10 mouse cellular contexts compared by ENCODE assay signal in genomic region chr7:100029307-100029706, GRCm38 (mm10). TPM values are rescaled to one million over a fixed set of nuclear protein-coding genes. Genes with fewer than 3 reads are reported as not detected.
DNase-seq lines count a peak whose midpoint lies in the region; ATAC-seq and TF ChIP-seq lines count a peak whose summit lies in the region.
"Had no signal": no experiment of that assay in that cellular context is flagged by ENCODE, and none has a peak within 500 bp of the region (broad histone marks: within the 10 kb centered on the region; RNA-seq: fewer than 3 reads in every experiment).

No protein-coding gene starts in this region.

- no peaks in the 10 kb centered on the region for H3K4me1 ChIP-seq in kidney, adult 2 months (ENCODE audit: control insufficient read depth, insufficient read depth, low read length)
- H3K4me1 ChIP-seq in E14TG2a.4 (replicated peaks; ENCODE audit: low read depth, low read length): peaks cover 5% of the 10 kb centered on the region; the same call in 1 of the 2 replicates
- H3K4me1 ChIP-seq: embryonic facial prominence, embryonic 12.5 days had no signal

- ATAC-seq in megakaryocyte-erythroid progenitor cell, adult 5-6 weeks (replicated peaks; ENCODE audit: low FRiP score, low TSS enrichment, poor library complexity, severe bottlenecking): peak; percentile 55

- WGBS in kidney, adult 2 months: 57% methylated on average over 3 of the region's 3 CpGs

- no peaks in the 10 kb centered on the region for H3K9me3 ChIP-seq in E14TG2a.4 (ENCODE audit: low read length)
- H3K9me3 ChIP-seq: embryonic facial prominence, embryonic 12.5 days; limb, embryonic 12.5 days had no signal

- no peak overlapping the region for H3K27ac ChIP-seq in kidney, adult 2 months (ENCODE audit: insufficient read depth, low read depth, low read length)
- H3K27ac ChIP-seq: embryonic facial prominence, embryonic 12.5 days; limb, embryonic 12.5 days had no signal

- H3K4me3 ChIP-seq in kidney, adult 2 months (ENCODE audit: insufficient read depth, low read depth, low read length): no peak overlapping the region
- H3K4me3 ChIP-seq in E14TG2a.4 (replicated peaks; ENCODE audit: low read length): no peak overlapping the region
- H3K4me3 ChIP-seq: embryonic facial prominence, embryonic 12.5 days; limb, embryonic 12.5 days had no signal

- DNase-seq in kidney, adult 2 months: no peak
- no peak for DNase-seq in kidney, adult 11 months
- DNase-seq in c-Kit-positive CD71-positive TER-119-negative erythroid progenitor cells, embryonic 14.5 days (ENCODE audit: low read depth): peak; percentile 33
- DNase-seq in MN1 (ENCODE audit: low spot score): no peak
- no peak for DNase-seq in layer of hippocampus, postnatal 14 days (ENCODE audit: low spot score in 2 of 2)
- DNase-seq in gastrocnemius, postnatal 25 days: no peak

- no peaks in the 10 kb centered on the region for H3K36me3 ChIP-seq in kidney, adult 2 months (ENCODE audit: control insufficient read depth, insufficient read depth, low read length)
- no peaks in the 10 kb centered on the region for H3K36me3 ChIP-seq in E14TG2a.4 (ENCODE audit: insufficient read depth, low read length)
- H3K36me3 ChIP-seq: embryonic facial prominence, embryonic 12.5 days; limb, embryonic 12.5 days had no signal

- no peak for TF ChIP-seq POLR2A in kidney, adult 2 months (IDR thresholded peaks at IDR 0.05; ENCODE audit: low read depth, low read length)

- H3K27me3 ChIP-seq in kidney, adult 2 months (replicated peaks; ENCODE audit: control insufficient read depth, insufficient read depth, low read length): no peaks in the 10 kb centered on the region
- peaks cover 26% of the 10 kb centered on the region for H3K27me3 ChIP-seq in E14TG2a.4 (ENCODE audit: insufficient read depth, low read length)
- H3K27me3 ChIP-seq: embryonic facial prominence, embryonic 12.5 days; limb, embryonic 12.5 days had no signal

- TF ChIP-seq CTCF in kidney, adult 2 months (conservative IDR thresholded peaks at IDR 0.05; ENCODE audit: insufficient read depth, insufficient read length, low read depth, low read length): peak; percentile 65
- TF ChIP-seq CTCF in E14TG2a.4 (conservative IDR thresholded peaks at IDR 0.05; ENCODE audit: low read length): peak; percentile 93

RNA-seq across cellular contexts. Expression of gene Chrdl2, which starts 23.3 kb away (rescaled TPM):
- 0.23 and 0.36 TPM in 2 replicates for polyA plus RNA-seq in kidney, adult 2 months (2012; rRNA removed)
- not detected in 2 replicates for total RNA-seq in megakaryocyte-erythroid progenitor cell, adult 5-6 weeks (2014; fragmentation: Nextera tagmentation)
- not detected in 2 replicates for total RNA-seq in megakaryocyte-erythroid progenitor cell, adult 5-6 weeks (2017)
- under 1 TPM in 1 of 2 experiments, not detected in 1; 0.29 TPM for total RNA-seq in layer of hippocampus, postnatal 14 days (2021)
- total RNA-seq in gastrocnemius, postnatal 25 days (2021): 1 to 10 TPM; 1.8 to 3.1 TPM

RNA-seq across cellular contexts. Expression of gene Rnf169, which starts 49.1 kb away (rescaled TPM):
- 5.6 and 5.7 TPM in 2 replicates for polyA plus RNA-seq in kidney, adult 2 months (2012; rRNA removed)
- 5.3 and 10.4 TPM in 2 replicates for total RNA-seq in megakaryocyte-erythroid progenitor cell, adult 5-6 weeks (2014; fragmentation: Nextera tagmentation)
- total RNA-seq in megakaryocyte-erythroid progenitor cell, adult 5-6 weeks (2017): 7.8 and 14.8 TPM in 2 replicates
- 10 to 100 TPM; 20.9 to 22.6 TPM for total RNA-seq in layer of hippocampus, postnatal 14 days (2021)
- total RNA-seq in gastrocnemius, postnatal 25 days (2021): 1 to 10 TPM; 4.7 to 5.3 TPM
